Mouse (Mus musculus): Measurements from ENCODE around the gene Adamts7.
A peak's percentile ranks its signal among the peaks of the same experiment; 100 is the strongest.

DNA sequence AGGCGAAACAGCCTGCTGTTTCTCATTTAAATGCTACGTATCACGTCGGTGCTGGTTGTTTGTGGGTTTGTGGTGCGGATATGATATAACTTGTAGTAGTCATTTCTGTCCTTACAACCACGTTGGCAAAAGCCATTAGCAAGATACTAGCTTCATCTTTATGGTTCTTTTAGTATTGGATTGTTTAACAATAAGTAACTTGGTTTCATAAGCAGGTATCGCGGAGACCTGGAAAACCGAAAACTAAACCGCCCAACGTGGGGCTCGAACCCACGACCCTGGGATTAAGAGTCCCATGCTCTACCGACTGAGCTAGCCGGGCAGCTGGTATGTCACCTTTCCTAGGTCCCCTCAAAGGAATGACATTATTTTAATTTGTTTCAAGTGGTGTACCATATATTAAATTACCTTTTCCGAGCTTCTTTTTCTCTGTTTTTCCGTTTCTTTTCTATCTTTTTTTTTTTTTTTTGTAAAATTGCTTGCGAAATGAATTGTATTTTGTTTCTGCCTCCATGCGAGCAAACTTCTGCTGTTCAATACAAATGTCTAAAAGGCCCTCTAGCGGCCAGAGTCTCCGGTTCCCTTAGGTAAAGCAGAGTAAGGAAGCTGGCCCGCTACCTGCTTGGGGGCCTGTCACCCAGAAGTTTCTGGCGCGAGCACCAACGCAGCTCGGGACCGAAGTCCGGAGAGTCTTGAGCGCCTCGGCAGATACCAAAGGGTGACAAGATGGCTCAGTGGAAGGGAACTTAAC is 36.4 kb upstream of the Adamts7 start:
- TF ChIP-seq CTCF (IDR thresholded peaks at IDR 0.05; ENCODE audit: control insufficient read depth, insufficient read depth, insufficient read length) (peak; percentile 6), USF1 (IDR thresholded peaks at IDR 0.05; ENCODE audit: low read depth) (no peak), MAX (IDR thresholded peaks at IDR 0.05) (no peak), MYOD1 (IDR thresholded peaks at IDR 0.05; ENCODE audit: control insufficient read depth, insufficient read length, low read depth) (no peak), CEBPB (IDR thresholded peaks at IDR 0.05; ENCODE audit: low read depth) (no peak), FOSL1 (IDR thresholded peaks at IDR 0.05; ENCODE audit: insufficient read depth, low read length, poor library complexity, severe bottlenecking) (no peak)

Data from C2C12 (cell line).